ENCODE assay signal across 12 mouse cellular contexts in genomic region chr1:93522325-93522724, GRCm38 (mm10).
"Had no signal": no experiment of that assay in that cellular context is flagged by ENCODE, and none has a peak within 500 bp of the region (broad histone marks: within the 10 kb centered on the region; RNA-seq: fewer than 3 reads in every experiment).

No protein-coding gene starts in this region.

- H3K4me3 ChIP-seq: limb, embryonic 10.5 days; limb, embryonic 13.5 days; liver, embryonic 13.5 days had no signal

- H3K27ac ChIP-seq: limb, embryonic 10.5 days; limb, embryonic 13.5 days; liver, embryonic 13.5 days had no signal

- H3K4me2 ChIP-seq: limb, embryonic 13.5 days; liver, embryonic 13.5 days; midbrain, embryonic 11.5 days had no signal

- H3K9ac ChIP-seq: limb, embryonic 13.5 days; liver, embryonic 13.5 days had no signal

- DNase-seq: kidney, postnatal 14 days; kidney, postnatal 4 days; layer of hippocampus, adult 9-11 months; liver, embryonic 13.5 days; lung, postnatal 4 days; midbrain, embryonic 14.5 days; thymus, adult 2 months; thymus, postnatal 14 days; thymus, postnatal 4 days had no signal

- H3K4me1 ChIP-seq: limb, embryonic 10.5 days; limb, embryonic 13.5 days; liver, embryonic 13.5 days had no signal

- H3K36me3 ChIP-seq: liver, embryonic 13.5 days had no signal

- H3K27me3 ChIP-seq: limb, embryonic 13.5 days; liver, embryonic 13.5 days had no signal

- H3K9me3 ChIP-seq: limb, embryonic 10.5 days; limb, embryonic 13.5 days; liver, embryonic 13.5 days had no signal
